Mouse (Mus musculus) cerebral cortex, adult 2 months (tissue): ENCODE measurements around the gene Tab1.

Experiments
- WGBS: fragments of 180-500 bp; shearing (Covaris S2); methylation state at CpG from one replicate; pipeline ENCODE4 v1.1.7; 2018; 5-methylcytosine and 5-hydroxymethylcytosine counted together

The Tab1 gene

GRCm38 (mm10) chr15:80162401-80162964 is 29.6 kb downstream of the Tab1 start:
- 91% methylated on average over 4 of the region's 4 CpGs for WGBS

GRCm38 (mm10) chr15:80163274-80163673 is 30.3 kb downstream of the Tab1 start:
- WGBS = 41% methylated on average over 11 of the region's 11 CpGs

DNA sequence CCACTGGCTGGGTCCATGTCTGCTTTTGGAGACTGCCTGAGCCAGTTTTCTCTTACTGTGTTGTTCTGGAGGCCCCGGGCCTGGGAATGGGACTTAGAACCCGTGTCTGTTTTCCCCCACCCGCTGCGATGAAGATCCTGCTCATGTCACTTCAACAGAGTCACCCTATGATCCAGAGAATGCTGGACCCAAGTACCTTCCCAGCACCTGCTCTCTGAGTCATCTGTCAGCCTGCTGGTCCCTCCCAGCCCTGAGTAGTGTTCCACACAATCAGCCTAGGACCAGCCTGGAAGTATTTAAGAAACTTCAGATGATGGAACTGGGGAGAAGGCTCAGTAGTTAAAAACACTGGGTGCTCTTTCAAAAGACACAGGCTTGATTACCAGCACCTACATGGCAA is 30.8 kb downstream of the Tab1 start:
- 84% methylated on average over 4 of the region's 4 CpGs for WGBS

DNA sequence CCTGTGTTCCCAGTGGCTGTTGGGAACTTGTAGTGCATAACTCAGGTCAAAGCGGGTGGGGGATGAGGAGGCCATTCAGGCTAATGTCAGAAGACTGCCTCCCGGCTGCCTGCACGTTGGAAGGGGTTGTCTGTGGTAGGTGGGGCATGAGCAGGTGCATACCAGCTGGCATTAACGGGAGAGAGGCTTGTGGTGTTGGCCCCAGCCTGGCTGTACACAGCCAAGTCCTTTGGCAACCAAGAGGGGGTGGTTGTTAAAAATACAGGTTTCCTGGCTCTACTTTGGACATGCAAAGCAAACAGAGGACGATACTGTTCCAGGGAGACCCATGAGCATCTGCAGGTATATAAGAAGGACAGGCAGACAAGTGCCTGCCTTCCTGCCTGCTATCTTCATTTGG is 32.5 kb downstream of the Tab1 start:
- 45% methylated on average over 5 of the region's 5 CpGs for WGBS

DNA sequence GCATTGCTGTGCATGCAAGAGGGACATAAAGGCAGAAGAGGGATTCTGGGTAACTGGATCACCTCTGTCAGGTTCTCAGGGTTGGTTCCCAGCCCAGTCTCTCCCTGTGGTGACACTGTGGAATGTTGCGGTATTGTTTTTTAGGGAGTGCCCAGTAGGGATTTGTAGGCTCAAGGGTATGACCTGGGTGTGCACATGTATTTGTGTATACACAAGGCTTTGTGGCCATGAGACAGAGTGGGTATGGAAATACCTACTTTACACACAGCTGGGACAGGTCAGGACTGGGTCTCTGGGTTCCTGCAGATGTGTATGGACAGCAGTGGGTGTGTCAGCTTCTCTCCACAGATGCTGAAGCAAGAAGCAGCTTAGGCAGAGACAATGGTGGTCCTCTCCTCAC is 36.6 kb downstream of the Tab1 start:
- whole genome bisulfite sequencing = 97% methylated on average over 1 of the region's 1 CpGs

- 50% methylated on average over 4 of the region's 4 CpGs for WGBS
These were observed 37.4 kb downstream of the Tab1 start for GRCm38 (mm10) chr15:80170357-80170756.

GRCm38 (mm10) chr15:80171286-80171685 is 38.4 kb downstream of the Tab1 start:
- WGBS = 31% methylated on average over 8 of the region's 8 CpGs

DNA sequence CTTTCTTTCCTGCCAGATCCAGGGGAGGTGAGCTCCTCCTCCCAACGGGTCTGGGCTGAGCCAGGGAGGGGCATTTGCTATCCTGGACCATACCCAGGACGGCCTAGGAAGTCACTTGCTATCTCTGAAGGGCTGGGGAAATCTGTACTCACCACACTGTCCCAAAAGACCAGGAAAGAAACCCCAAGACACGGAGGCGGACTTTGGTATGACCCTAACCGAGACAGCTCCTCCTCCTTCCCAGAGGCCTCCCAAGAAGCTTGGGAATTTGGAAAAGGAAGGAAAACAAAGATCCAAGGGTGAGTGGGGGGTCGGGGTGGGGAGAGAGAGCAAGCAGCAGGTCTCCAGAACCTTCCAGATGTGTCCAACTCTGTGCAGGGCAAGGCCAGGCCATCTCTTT is 38.9 kb downstream of the Tab1 start:
- 50% methylated on average over 6 of the region's 6 CpGs for WGBS

- WGBS = 1% methylated on average over 83 of the region's 85 CpGs
These were observed 40.3 kb downstream of the Tab1 start, which contains the start of gene Mgat3 for GRCm38 (mm10) chr15:80173001-80173771. Gene Mgat3, plus strand, starts transcription at chr15:80173721.

GRCm38 (mm10) chr15:80173781-80174597 is 41.1 kb downstream of the Tab1 start:
- under 1% methylated on average over 59 of the region's 60 CpGs for WGBS

DNA sequence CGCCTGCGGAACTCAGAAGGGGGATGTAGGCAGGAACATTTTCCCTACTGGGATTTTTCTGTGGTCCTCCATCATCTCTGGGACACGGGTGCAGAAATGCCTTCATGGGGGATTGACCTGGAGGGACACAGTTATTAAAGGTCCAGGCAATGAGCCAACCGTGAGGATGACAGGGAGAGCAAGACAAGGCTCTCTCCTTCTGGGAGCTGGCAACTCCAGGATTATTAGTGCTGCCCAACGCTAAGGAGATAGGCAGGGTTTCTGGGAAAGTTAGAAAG is 41.6 kb downstream of the Tab1 start:
- 2% methylated on average over 5 of the region's 5 CpGs for WGBS

- 66% methylated on average over 9 of the region's 9 CpGs for WGBS
These were observed 42.4 kb downstream of the Tab1 start for GRCm38 (mm10) chr15:80175316-80175715.

DNA sequence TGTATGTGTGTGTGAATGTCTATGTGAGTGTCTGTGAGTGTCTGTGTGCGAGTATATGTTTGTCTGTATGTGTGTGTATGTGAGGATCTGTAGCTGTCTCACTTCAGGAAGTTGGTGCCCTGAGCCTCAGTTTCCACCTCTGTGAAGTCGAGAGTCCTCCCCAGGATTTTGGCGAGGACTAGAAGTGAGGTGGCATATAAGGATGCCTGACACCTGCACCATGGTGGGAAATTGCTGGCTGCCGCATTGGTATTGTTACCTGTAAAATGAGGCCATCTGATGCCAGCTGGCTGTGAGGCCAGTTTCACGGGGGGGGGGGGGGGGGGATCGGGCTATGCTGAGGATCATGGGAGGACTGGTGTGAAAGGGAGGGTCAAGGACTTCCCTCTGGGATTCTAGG is 42.8 kb downstream of the Tab1 start:
- WGBS = 45% methylated on average over 6 of the region's 6 CpGs

GRCm38 (mm10) chr15:80181561-80181960 is 48.6 kb downstream of the Tab1 start:
- 56% methylated on average over 7 of the region's 7 CpGs for WGBS

- 94% methylated on average over 4 of the region's 4 CpGs for WGBS
These were observed 49.3 kb downstream of the Tab1 start for GRCm38 (mm10) chr15:80182072-80182700.

- WGBS = 77% methylated on average over 5 of the region's 5 CpGs
These were observed 56.0 kb downstream of the Tab1 start for GRCm38 (mm10) chr15:80188927-80189326.

DNA sequence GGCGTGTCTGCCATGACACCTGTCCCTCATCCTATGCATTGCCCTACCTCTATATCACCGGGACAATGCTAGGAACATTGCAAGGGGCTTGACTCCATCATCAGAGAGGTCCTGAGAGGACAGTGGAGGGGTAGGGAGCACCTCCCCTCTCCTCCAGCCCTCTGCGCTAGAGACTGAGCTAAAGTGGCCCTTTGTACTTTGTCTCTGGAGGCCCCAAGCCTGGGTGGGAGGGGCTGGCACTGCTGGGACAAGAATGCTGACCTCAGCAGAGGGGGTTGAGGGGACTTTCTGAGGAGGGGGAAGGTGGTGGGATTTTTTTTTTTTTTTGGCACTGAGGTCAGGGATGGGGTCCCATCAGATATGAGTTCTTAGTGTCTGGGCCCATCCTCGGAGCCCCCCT is 57.1 kb downstream of the Tab1 start:
- WGBS = 76% methylated on average over 4 of the region's 4 CpGs

GRCm38 (mm10) chr15:80191585-80192245 is 58.8 kb downstream of the Tab1 start:
- 76% methylated on average over 8 of the region's 8 CpGs for WGBS

GRCm38 (mm10) chr15:80192246-80192585 is 59.3 kb downstream of the Tab1 start:
- WGBS = 82% methylated on average over 6 of the region's 6 CpGs

DNA sequence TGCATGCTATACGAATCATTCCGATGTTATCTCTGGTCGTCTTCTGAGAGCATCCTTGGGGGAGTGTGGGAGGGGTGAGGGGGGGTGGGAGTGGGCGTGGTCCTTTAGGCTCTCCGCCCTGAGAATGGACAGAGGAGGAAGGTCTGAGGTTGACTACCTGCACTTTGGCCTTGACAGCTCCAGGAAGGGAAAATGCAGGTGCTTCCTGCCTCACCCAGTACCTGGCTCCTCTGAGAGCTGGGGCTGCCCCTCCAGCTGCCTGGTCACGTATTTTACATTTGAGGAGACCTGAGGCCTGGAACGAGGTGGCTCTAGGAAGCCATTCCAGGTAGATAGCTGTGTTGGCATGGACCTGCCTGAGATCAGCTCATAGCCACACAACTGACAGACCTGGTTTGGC is 59.9 kb downstream of the Tab1 start:
- WGBS = 76% methylated on average over 7 of the region's 7 CpGs

DNA sequence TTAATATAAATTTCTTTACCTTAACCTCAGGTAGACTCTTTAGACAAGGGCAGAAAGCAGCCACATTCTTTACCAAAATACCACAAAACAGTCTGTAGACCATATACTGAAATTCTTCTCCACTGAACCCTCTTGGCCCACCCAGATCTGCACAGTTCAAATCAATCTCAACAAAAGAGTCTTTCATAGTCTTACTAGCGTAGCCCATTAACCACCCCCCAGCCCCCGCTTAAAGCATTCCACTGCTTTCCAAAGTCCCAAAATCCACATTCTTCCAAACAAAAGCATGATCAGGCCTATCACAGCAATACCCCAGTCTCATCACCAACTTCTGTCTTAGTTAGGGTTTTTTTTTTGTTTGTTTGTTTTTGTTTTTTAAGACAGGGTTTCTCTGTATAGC is 66.6 kb downstream of the Tab1 start:
- WGBS = 78% methylated on average over 2 of the region's 2 CpGs
